Comparison of ENCODE assay signal across 28 mouse cellular contexts in the genomic region with DNA sequence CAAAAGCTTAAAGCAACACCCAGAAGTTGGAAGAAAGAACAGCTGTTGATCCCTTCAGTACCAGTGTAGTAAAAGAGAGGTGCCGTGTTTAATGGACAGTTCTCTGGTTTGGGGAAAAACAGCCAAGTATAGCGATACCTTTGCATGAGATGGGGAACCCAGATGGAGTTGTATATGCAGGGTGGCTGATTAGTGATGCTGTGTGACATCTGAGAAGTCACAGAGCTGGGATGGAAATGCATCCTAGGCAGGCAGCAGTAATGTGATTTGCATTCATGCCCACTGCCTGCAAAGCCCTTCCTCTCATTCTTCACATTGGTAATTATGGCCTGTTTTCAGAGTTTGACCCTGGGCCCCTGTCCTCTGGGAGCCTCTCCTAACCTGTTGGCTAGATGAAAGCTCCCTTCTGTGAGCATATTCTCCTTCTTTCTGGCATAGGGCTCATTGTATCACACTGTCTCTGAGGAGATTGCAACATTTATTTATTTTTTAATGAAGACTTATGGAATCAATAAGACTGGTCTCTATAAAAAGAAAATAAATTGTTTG.
DNase-seq lines count a peak whose midpoint lies in the region; ATAC-seq and TF ChIP-seq lines count a peak whose summit lies in the region.
"Had no signal": no experiment of that assay in that cellular context is flagged by ENCODE, and none has a peak within 500 bp of the region (broad histone marks: within the 10 kb centered on the region; RNA-seq: fewer than 3 reads in every experiment).

No protein-coding gene starts in this region.

- H3K4me3 ChIP-seq in forebrain, embryonic 14.5 days (ENCODE audit: low read depth, low read length), result no peak overlapping the region
- no peak overlapping the region for H3K4me3 ChIP-seq in forebrain, embryonic 10.5 days
- no peak overlapping the region for H3K4me3 ChIP-seq in neural tube, embryonic 11.5 days (ENCODE audit: low read depth, low read length)
- no peak overlapping the region for H3K4me3 ChIP-seq in embryonic facial prominence, embryonic 11.5 days (ENCODE audit: low read depth, low read length)
- H3K4me3 ChIP-seq in lung, postnatal 0 days (ENCODE audit: low read depth, low read length), result no peak overlapping the region
- H3K4me3 ChIP-seq: embryonic facial prominence, embryonic 13.5 days; gastrocnemius, adult 2 months; hindbrain, embryonic 12.5 days; limb, embryonic 10.5 days; limb, embryonic 15.5 days; liver, embryonic 13.5 days; midbrain, embryonic 10.5 days had no signal

- peak; percentile 8 for DNase-seq in forebrain, embryonic 14.5 days (ENCODE audit: low spot score)
- no peak for DNase-seq in forebrain, embryonic 10.5 days (ENCODE audit: extremely low spot score, low spot score)
- no peak for DNase-seq in neural tube, embryonic 11.5 days (ENCODE audit: low spot score)
- DNase-seq in neural tube, embryonic 10.5 days (ENCODE audit: extremely low spot score, low spot score), result no peak
- peak; percentile 18 for DNase-seq in embryonic facial prominence, embryonic 11.5 days (ENCODE audit: low spot score)
- no peak for DNase-seq in lung, postnatal 0 days (ENCODE audit: low spot score)
- DNase-seq in cerebellum, adult 11 months, result no peak
- DNase-seq in frontal cortex, adult 2 months (ENCODE audit: extremely low spot score in 1 of 2, low spot score in 1 of 2), result no peak
- DNase-seq: adrenal gland, postnatal 10 days; cerebellum, adult 11-12 months; cerebellum, adult 9-11 months; gastrocnemius, adult 2 months; kidney, adult 9 months; kidney, postnatal 10 days; layer of hippocampus, postnatal 36 days; liver, embryonic 13.5 days; lung, adult 2 months; lung, postnatal 14 days; right cerebral cortex, postnatal 25 days; spleen, adult 18-20 months; thymus, postnatal 14 days had no signal

- H3K27ac ChIP-seq in forebrain, embryonic 14.5 days (ENCODE audit: low read depth, low read length), result no peak overlapping the region
- no peak overlapping the region for H3K27ac ChIP-seq in forebrain, embryonic 10.5 days
- H3K27ac ChIP-seq in neural tube, embryonic 11.5 days (ENCODE audit: low read depth, low read length), result no peak overlapping the region
- no peak overlapping the region for H3K27ac ChIP-seq in embryonic facial prominence, embryonic 11.5 days (replicated peaks; ENCODE audit: low read depth, low read length)
- H3K27ac ChIP-seq in lung, postnatal 0 days (ENCODE audit: low read length), result no peak overlapping the region
- H3K27ac ChIP-seq: embryonic facial prominence, embryonic 13.5 days; gastrocnemius, adult 2 months; hindbrain, embryonic 12.5 days; limb, embryonic 10.5 days; limb, embryonic 15.5 days; liver, embryonic 13.5 days; midbrain, embryonic 10.5 days had no signal

- peak; percentile 57; the same call in 1 of the 2 replicates for ATAC-seq in forebrain, embryonic 14.5 days
- 0 out of 2 replicates have a peak, but pooled peaks have one; percentile 20 for ATAC-seq in neural tube, embryonic 11.5 days (ENCODE audit: insufficient read depth, low FRiP score, low TSS enrichment)
- no peak for ATAC-seq in embryonic facial prominence, embryonic 11.5 days (replicated peaks; ENCODE audit: insufficient number of reproducible peaks, low FRiP score, low TSS enrichment, low read depth)
- ATAC-seq in lung, postnatal 0 days, result no peak
- ATAC-seq: intestine, embryonic 16.5 days; Patski had no signal

- no peaks in the 10 kb centered on the region for H3K27me3 ChIP-seq in forebrain, embryonic 14.5 days (replicated peaks; ENCODE audit: control insufficient read depth, insufficient read depth, low read length)
- no peaks in the 10 kb centered on the region for H3K27me3 ChIP-seq in forebrain, embryonic 10.5 days (ENCODE audit: poor library complexity, severe bottlenecking)
- no peaks in the 10 kb centered on the region for H3K27me3 ChIP-seq in neural tube, embryonic 11.5 days (ENCODE audit: control insufficient read depth, insufficient read depth, low read length)
- no peaks in the 10 kb centered on the region for H3K27me3 ChIP-seq in embryonic facial prominence, embryonic 11.5 days (ENCODE audit: control insufficient read depth, insufficient read depth, low read length)
- no peaks in the 10 kb centered on the region for H3K27me3 ChIP-seq in lung, postnatal 0 days (replicated peaks; ENCODE audit: insufficient read depth, low read length)
- H3K27me3 ChIP-seq: embryonic facial prominence, embryonic 13.5 days; hindbrain, embryonic 12.5 days; limb, embryonic 15.5 days; liver, embryonic 13.5 days; Patski had no signal

- H3K4me2 ChIP-seq in forebrain, embryonic 14.5 days (ENCODE audit: low read length), result no peak overlapping the region
- no peak overlapping the region for H3K4me2 ChIP-seq in neural tube, embryonic 11.5 days (ENCODE audit: low read depth)
- no peak overlapping the region for H3K4me2 ChIP-seq in embryonic facial prominence, embryonic 11.5 days (ENCODE audit: low read depth, low read length)
- H3K4me2 ChIP-seq in lung, postnatal 0 days (replicated peaks; ENCODE audit: low read depth, low read length), result no peak overlapping the region
- H3K4me2 ChIP-seq: embryonic facial prominence, embryonic 13.5 days; hindbrain, embryonic 12.5 days; limb, embryonic 15.5 days; liver, embryonic 13.5 days had no signal

- TF ChIP-seq EP300 in lung, postnatal 0 days (IDR thresholded peaks at IDR 0.05), result no peak

- H3K36me3 ChIP-seq in forebrain, embryonic 14.5 days (ENCODE audit: control insufficient read depth, insufficient read depth, low read length), result no peaks in the 10 kb centered on the region
- H3K36me3 ChIP-seq in forebrain, embryonic 10.5 days (replicated peaks), result no peaks in the 10 kb centered on the region
- H3K36me3 ChIP-seq in neural tube, embryonic 11.5 days (ENCODE audit: control insufficient read depth, insufficient read depth, low read length), result no peaks in the 10 kb centered on the region
- H3K36me3 ChIP-seq in embryonic facial prominence, embryonic 11.5 days (replicated peaks; ENCODE audit: control insufficient read depth, insufficient read depth, low read depth, low read length), result no peaks in the 10 kb centered on the region
- no peaks in the 10 kb centered on the region for H3K36me3 ChIP-seq in lung, postnatal 0 days (ENCODE audit: insufficient read depth, low read length)
- H3K36me3 ChIP-seq: embryonic facial prominence, embryonic 13.5 days; hindbrain, embryonic 12.5 days; limb, embryonic 10.5 days; limb, embryonic 15.5 days; liver, embryonic 13.5 days; midbrain, embryonic 10.5 days had no signal

- peaks cover 3% of the 10 kb centered on the region; the same call in 1 of the 2 replicates for H3K4me1 ChIP-seq in forebrain, embryonic 14.5 days (ENCODE audit: control insufficient read depth, insufficient read depth, low read length)
- peaks cover 7% of the 10 kb centered on the region for H3K4me1 ChIP-seq in forebrain, embryonic 10.5 days
- H3K4me1 ChIP-seq in neural tube, embryonic 11.5 days (ENCODE audit: control insufficient read depth, insufficient read depth, low read length), result no peaks in the 10 kb centered on the region
- no peaks in the 10 kb centered on the region for H3K4me1 ChIP-seq in embryonic facial prominence, embryonic 11.5 days (ENCODE audit: control insufficient read depth, insufficient read depth, low read length)
- no peaks in the 10 kb centered on the region for H3K4me1 ChIP-seq in lung, postnatal 0 days (ENCODE audit: insufficient read depth, low read depth, low read length)
- H3K4me1 ChIP-seq: limb, embryonic 15.5 days; liver, embryonic 13.5 days had no signal

- no peak for TF ChIP-seq CTCF in lung, postnatal 0 days (IDR thresholded peaks at IDR 0.05)

- WGBS in forebrain, embryonic 14.5 days, result 70% methylated on average over 2 of the region's 2 CpGs
- WGBS in forebrain, embryonic 10.5 days, result 91% methylated on average over 2 of the region's 2 CpGs
- 57% methylated on average over 2 of the region's 2 CpGs for WGBS in neural tube, embryonic 11.5 days
- 55% methylated on average over 2 of the region's 2 CpGs for WGBS in embryonic facial prominence, embryonic 11.5 days
- WGBS in lung, postnatal 0 days, result 81% methylated on average over 2 of the region's 2 CpGs

- no peaks in the 10 kb centered on the region for H3K9me3 ChIP-seq in forebrain, embryonic 14.5 days (replicated peaks; ENCODE audit: control insufficient read depth, low read length)
- no peaks in the 10 kb centered on the region for H3K9me3 ChIP-seq in forebrain, embryonic 10.5 days
- H3K9me3 ChIP-seq in neural tube, embryonic 11.5 days (ENCODE audit: control insufficient read depth, low read length), result no peaks in the 10 kb centered on the region
- H3K9me3 ChIP-seq in embryonic facial prominence, embryonic 11.5 days (replicated peaks; ENCODE audit: control insufficient read depth, low read length), result no peaks in the 10 kb centered on the region
- no peaks in the 10 kb centered on the region for H3K9me3 ChIP-seq in lung, postnatal 0 days (ENCODE audit: low read length)
- H3K9me3 ChIP-seq: embryonic facial prominence, embryonic 13.5 days; hindbrain, embryonic 12.5 days; limb, embryonic 10.5 days; limb, embryonic 15.5 days; liver, embryonic 13.5 days; midbrain, embryonic 10.5 days had no signal

- no peak overlapping the region for H3K9ac ChIP-seq in forebrain, embryonic 14.5 days (ENCODE audit: low read length)
- no peak overlapping the region for H3K9ac ChIP-seq in neural tube, embryonic 11.5 days (ENCODE audit: low read length)
- H3K9ac ChIP-seq in embryonic facial prominence, embryonic 11.5 days (replicated peaks; ENCODE audit: low read length), result no peak overlapping the region
- no peak overlapping the region for H3K9ac ChIP-seq in lung, postnatal 0 days (replicated peaks; ENCODE audit: low read depth)
- H3K9ac ChIP-seq: embryonic facial prominence, embryonic 13.5 days; hindbrain, embryonic 12.5 days; limb, embryonic 15.5 days; liver, embryonic 13.5 days had no signal

Comparison
In these comparisons a context has a peak if more than half of its experiments do, and no peak if none do; other contexts are left out.
1. DNase-seq: peak in forebrain, embryonic 14.5 days (single experiment) and embryonic facial prominence, embryonic 11.5 days (single experiment); none in forebrain, embryonic 10.5 days (single experiment), neural tube, embryonic 11.5 days (single experiment), neural tube, embryonic 10.5 days (single experiment), lung, postnatal 0 days (single experiment), cerebellum, adult 11 months (single experiment) and frontal cortex, adult 2 months (0 of 2).
2. ATAC-seq: peak in forebrain, embryonic 14.5 days (single experiment) and neural tube, embryonic 11.5 days (single experiment); none in embryonic facial prominence, embryonic 11.5 days (single experiment) and lung, postnatal 0 days (single experiment).